Mouse (Mus musculus) cortical plate, adult 2 months (tissue): ENCODE results near the gene Nr2c2ap. TPM values are rescaled to one million over a fixed set of nuclear protein-coding genes. Genes with fewer than 3 reads are reported as not detected.

ENCODE experiments used
- H3K27ac ChIP-seq: fragments of 200-500 bp; 2 replicates; pipeline ENCODE4 v1.5.1; 2012; ENCODE audit warnings: low read length, control low read depth, inconsistent platforms; ENCODE audit not compliant: insufficient read depth
- H3K4me1 ChIP-seq: fragments of 200-500 bp; 2 replicates; pipeline ENCODE4 v1.6.1; 2011; ENCODE audit warnings: low read length; ENCODE audit not compliant: control insufficient read depth, insufficient read depth
- H3K4me3 ChIP-seq: fragments of 200-500 bp; 2 replicates; pipeline ENCODE4 v1.5.1; 2011; ENCODE audit warnings: mild to moderate bottlenecking, low read length, control low read depth; ENCODE audit not compliant: insufficient read depth
- CTCF ChIP-seq: fragments of 200-500 bp; IDR thresholded peaks from 2 replicates; pipeline ENCODE4 v1.5.1; 2011; ENCODE audit warnings: mild to moderate bottlenecking, control low read depth, low read length; ENCODE audit not compliant: insufficient read depth; ENCODE audit errors: extremely low read depth
- POLR2A ChIP-seq: fragments of 200-500 bp; IDR thresholded peaks from 2 replicates; pipeline ENCODE4 v1.6.1; 2011; ENCODE audit warnings: mild to moderate bottlenecking, low read length, control low read depth; ENCODE audit not compliant: insufficient read depth; ENCODE audit errors: extremely low read depth
- polyA plus RNA-seq: library from polyadenylated mRNA; depleted of rRNA; stranded (reverse); fragments of >200 nt; gene quantifications from 2 replicates; pipeline ENCODE4 v1.2.3, GENCODE M21; 2012

Gene Nr2c2ap
- polyA plus RNA-seq, 1 experiment, result 25.2 TPM

DNA sequence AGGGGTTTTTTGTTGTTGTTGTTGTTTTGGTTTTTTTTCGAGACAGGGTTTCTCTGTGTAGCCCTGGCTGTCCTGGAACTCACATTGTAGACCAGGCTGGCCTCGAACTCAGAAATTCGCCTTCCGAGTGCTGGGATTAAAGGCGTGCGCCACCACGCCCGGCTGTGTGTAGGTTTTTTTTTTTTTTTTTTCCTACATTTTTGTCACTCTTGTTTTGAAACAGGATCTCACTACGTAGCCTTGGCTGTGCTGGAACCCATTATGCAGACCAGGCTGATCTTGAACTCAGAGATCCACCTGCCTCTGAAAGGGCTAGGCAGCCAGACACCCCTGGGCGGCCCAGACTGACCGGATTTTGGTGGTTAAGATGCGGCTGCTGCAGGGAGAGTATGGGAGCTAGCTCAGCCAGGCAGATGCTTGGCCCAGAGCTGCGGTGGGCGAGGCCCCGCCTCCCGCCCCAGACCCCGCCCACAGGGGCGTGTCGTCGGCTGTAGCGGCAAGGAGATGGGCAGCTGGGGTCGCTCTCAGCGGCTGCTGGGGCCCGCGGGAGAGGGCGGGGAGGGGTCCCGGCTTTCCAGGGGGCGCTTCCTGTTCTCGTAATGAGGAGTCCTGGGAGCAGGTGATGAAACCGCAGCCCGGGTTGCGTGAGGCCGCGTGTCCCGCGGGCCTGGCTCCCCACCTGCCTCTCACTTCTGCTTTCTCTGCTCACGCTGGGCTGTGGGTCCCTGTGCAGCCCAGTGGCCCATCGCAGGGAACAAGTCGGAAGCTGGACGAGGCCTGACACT, 27.1 kb downstream of the Nr2c2ap start:
- H3K27ac ChIP-seq, result no peak overlapping the region

DNA sequence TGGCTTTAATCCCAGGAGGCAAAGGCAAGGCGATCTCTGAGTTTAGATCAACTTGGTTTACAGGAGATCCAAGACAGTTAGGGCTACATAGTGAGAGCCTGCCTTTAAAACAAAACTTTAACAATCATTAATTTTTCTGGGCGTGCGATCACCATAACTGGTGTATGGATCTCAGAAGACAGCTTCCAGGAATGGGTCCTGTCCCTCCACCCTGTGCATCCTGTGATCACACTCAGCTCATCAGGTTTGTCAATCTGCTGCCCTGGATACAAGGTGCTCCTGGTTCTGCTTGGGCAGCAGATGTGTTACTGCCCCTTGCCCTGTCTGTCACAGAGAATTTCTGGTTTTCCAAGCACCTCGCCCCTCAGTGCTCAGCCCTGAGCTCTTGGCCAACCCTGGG, 28.1 kb downstream of the Nr2c2ap start:
- Histone ChIP-seq H3K4me3 (no peak overlapping the region), H3K27ac (no peak overlapping the region), H3K4me1 (no peaks in the 10 kb centered on the region)
- TF ChIP-seq CTCF (no peak), POLR2A (no peak)

More for the DNA sequence above, 27.1 kb downstream of the Nr2c2ap start:
- Histone ChIP-seq H3K4me3 (peak overlapping the region; percentile 33), H3K4me1 (no peaks in the 10 kb centered on the region)
- TF ChIP-seq POLR2A, result peak; percentile 41; the same call in 1 of the 2 replicates
- no peak for TF ChIP-seq CTCF

DNA sequence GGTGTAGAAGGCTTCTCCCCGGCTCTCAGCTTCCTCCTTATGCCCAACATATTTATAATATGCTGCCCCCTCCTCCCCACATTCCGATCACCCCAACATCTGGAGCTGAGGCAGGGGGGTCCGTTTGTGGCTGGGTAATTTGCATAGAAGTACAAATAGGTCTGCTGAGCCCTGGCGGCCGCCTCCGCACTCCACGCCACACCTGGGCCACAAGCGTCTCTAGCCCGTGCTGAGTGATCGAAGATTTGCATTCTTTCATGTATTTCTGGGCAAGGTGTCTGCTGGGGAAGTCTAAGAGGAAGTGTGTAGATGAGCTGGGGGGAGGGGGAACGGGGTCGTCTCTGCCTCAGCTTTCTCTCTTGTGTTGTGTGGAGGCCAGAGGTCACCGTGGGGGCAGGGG, 28.9 kb downstream of the Nr2c2ap start:
- no peak overlapping the region for H3K4me3 ChIP-seq
- no peak for TF ChIP-seq CTCF
- no peak for TF ChIP-seq POLR2A
- H3K4me1 ChIP-seq, result no peaks in the 10 kb centered on the region
- H3K27ac ChIP-seq, result no peak overlapping the region

DNA sequence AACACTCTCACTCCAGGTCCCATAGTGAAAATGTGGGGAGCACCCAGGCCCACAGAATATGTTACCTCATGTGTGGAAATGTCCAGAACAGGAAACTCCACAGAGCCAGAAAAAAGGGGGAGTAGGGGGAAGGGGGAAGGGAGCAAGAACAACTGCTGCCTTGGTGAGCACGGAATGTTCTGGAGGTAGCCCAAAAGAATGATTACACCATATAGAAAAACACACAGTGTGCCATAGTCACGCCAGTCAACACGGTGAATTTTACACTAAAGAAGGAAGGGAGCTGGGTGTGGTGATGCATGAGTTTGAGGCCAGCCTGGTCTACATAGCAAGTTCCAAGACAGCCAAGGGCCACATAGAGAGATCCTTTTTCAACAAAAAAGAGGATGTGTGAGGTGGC, 32.2 kb downstream of the Nr2c2ap start:
- TF ChIP-seq CTCF (no peak), POLR2A (no peak)
- H3K4me3 ChIP-seq, result no peak overlapping the region
- H3K4me1 ChIP-seq, result no peaks in the 10 kb centered on the region
- H3K27ac ChIP-seq, result no peak overlapping the region

DNA sequence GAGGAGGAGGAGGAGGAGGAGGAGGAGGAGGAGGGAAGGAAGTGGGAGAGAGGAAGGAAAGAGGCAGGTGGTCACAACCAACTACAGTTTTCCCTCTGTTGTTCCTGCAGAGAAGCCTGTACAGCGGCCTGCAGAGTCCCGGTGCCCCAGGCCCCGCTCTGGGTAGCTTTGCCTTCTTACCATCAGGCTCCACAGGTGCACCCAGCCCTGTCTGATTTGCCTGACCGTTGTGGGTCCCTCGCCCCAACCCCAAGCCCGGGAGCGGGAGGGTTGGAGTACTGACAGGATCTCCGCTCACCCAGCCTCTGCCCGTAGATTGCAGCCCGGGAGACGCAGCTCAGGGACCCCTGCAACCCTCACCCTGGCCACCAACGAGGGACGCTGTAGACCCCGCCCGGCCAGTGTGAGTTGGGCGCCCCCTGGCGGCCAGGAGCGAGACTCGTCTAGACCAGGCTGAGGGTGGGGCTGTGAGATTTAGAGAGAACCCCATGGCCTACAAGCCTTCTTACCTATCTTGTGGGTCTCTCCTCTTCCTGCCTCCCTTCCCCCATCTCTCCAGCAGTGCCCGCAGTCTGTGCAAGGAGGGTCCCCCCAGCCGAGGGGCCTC, 35.5 kb downstream of the Nr2c2ap start:
- no peak overlapping the region for H3K4me3 ChIP-seq
- no peak overlapping the region for H3K27ac ChIP-seq
- no peak for TF ChIP-seq POLR2A
- TF ChIP-seq CTCF, result peak; percentile 66
- no peaks in the 10 kb centered on the region for H3K4me1 ChIP-seq

DNA sequence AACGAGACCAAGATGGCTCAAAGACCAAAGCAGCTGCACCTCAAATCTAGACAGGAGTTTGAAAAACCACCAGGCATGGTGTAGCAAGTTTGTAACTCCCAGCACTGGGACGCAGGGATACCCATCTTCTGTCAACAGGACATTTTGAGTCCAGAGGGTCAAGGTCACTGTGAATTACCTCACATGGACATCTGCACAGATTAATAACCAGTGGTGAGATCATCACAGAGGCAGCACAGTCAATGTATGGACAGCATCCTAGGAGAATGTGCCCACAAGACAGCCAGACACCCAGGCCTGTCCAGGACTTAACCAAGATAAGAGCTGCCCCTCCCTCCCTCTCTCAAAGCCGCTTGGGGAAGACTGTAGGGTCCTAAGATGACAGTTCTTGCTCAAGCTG, 39.0 kb downstream of the Nr2c2ap start:
- Histone ChIP-seq H3K27ac (no peak overlapping the region), H3K4me3 (no peak overlapping the region), H3K4me1 (peaks cover 2% of the 10 kb centered on the region; the same call in 1 of the 2 replicates)
- no peak for TF ChIP-seq CTCF
- TF ChIP-seq POLR2A, result no peak

DNA sequence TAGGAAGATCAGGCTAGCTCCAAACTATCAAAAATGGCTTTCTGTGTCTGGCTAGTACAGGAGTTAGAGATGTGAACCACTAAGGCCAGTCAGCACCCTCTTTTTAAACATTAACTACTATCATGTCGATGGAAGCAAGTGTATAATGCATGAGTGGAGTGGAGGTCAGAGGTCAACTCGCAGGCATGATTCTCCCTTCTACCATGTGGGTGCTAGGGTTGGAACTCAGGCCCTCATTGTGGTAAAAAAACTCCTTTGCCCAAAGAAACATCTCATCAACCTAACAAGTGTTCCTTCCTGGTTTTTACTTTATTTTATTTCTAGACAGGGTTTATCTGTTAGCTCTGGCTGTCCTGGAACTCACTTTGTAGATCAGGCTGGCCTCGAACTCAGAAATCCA, 39.6 kb downstream of the Nr2c2ap start:
- Histone ChIP-seq H3K4me3 (no peak overlapping the region), H3K27ac (no peak overlapping the region), H3K4me1 (peaks cover 2% of the 10 kb centered on the region; the same call in 1 of the 2 replicates)
- TF ChIP-seq CTCF, result no peak
- no peak for TF ChIP-seq POLR2A

DNA sequence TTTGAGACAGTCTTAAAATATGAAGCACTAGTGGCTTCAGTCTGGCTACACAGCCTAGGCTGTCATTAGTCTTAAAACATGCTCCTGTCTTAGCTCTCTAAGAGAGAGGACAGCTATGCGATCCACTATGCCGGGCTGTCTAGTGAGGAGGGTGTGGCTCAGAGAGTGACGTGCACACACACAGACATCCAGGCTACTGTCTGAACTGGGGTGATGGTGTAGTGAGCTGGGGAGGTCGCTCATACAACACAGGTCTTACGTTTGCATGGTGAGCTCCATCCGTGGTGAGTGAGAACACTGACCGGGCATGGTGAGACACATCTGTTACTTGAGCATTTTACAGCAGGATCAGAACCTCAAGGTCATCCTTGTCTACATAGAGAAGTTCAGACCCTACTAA, 40.1 kb downstream of the Nr2c2ap start:
- H3K4me1 ChIP-seq, result peaks cover 2% of the 10 kb centered on the region; the same call in 1 of the 2 replicates
- TF ChIP-seq CTCF (no peak), POLR2A (no peak)
- no peak overlapping the region for H3K4me3 ChIP-seq

DNA sequence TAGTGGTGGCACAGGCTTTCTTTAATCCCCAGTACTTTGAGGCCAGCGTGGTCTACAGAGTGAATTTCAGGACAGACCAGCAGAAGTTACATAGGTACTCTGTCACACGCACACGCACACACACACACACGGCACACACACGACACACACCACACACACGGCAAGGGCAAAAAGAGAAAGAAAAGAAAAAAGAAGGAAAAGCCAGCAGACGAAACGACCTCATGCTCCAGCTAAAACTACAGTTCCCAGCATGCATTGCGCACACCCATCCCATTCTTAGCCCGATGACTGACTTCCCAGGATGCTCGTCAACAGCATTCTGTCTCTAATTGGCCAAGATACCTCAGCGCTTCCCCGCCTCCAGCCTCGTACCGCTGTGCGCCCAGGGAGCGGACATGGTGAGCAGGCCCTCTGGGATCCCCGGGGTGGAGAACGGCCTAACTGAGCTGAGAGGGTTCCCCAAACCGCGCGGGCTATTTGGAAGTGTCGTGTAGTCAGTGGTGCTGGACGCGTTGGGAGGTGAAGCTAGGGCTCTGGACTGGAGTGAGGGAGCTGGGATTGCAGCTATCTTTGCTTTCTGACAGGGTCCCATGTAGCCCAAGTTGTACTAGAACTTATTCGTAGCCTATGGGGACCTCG, 41.0 kb downstream of the Nr2c2ap start, which contains the start of gene Tmem161a:
TSS of gene Tmem161a (plus strand) at position 314 of the 639 bp plus-strand sequence.
- Histone ChIP-seq H3K4me1 (peaks cover 2% of the 10 kb centered on the region; the same call in 1 of the 2 replicates), H3K27ac (no peak within 1 kb of the TSS), H3K4me3 (peak within 1 kb of the TSS; percentile 63)
- no peak for TF ChIP-seq CTCF
- TF ChIP-seq POLR2A, result peak; percentile 92

More for the DNA sequence above, 40.1 kb downstream of the Nr2c2ap start:
- H3K27ac ChIP-seq, result no peak overlapping the region

DNA sequence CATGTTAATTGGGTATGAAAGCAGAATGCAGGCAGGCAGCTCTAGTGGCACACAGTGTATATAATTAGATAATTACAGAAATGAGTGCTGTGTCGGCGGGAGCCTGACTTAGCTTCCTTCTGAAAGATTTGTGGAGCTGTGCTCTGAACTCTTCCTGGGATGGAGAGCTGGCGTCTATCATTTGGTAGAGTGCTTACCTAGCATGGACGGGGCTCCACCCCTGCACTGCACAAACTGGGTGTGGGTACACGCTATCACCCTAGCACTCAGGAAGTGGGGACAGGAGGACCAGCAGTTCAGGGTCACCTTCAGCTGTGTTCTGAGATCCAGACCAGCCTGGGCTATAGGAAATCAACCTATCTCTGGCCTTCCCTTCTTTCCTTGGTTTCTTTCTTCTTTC, 42.2 kb downstream of the Nr2c2ap start:
- no peak overlapping the region; the same call in 1 of the 2 replicates for H3K4me3 ChIP-seq

More for the DNA sequence above, 42.2 kb downstream of the Nr2c2ap start:
- Histone ChIP-seq H3K4me1 (peaks cover 2% of the 10 kb centered on the region; the same call in 1 of the 2 replicates), H3K27ac (no peak overlapping the region)
- TF ChIP-seq POLR2A (no peak), CTCF (no peak)
